Mouse (Mus musculus): Measurements from ENCODE around the gene Serpini2. TPM values are rescaled to one million over a fixed set of nuclear protein-coding genes. Genes with fewer than 3 reads are reported as not detected.
"Not testable (repeated sequence)": the region's sequence is repeated elsewhere in the genome, so short reads cannot be mapped to it uniquely, and the experiment has no call there.

Gene Serpini2
- not detected for total RNA-seq (2021)

DNA sequence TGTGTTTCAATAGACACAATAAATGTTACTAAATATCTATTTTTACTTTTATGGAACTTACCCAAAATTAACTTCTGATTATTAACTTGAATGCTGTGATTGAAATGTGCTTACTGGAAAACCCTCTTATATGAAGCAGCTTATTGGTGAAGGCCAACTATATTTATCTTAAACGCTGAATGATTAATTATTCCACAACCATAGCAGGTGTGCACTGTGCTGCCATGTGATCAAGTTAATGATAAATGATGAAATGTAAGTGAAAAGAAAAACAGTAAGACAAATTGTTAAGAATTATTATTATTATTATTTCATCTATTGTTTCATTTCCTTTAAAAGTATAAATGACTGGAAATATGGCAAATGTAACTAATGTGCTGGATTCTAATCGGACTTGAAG, at the start of gene Serpini2:
Gene Serpini2, minus strand, starts transcription at position 101 of the 400 bp plus-strand sequence.
- intact Hi-C loops (cut with DNase I) = no loop called here

DNA sequence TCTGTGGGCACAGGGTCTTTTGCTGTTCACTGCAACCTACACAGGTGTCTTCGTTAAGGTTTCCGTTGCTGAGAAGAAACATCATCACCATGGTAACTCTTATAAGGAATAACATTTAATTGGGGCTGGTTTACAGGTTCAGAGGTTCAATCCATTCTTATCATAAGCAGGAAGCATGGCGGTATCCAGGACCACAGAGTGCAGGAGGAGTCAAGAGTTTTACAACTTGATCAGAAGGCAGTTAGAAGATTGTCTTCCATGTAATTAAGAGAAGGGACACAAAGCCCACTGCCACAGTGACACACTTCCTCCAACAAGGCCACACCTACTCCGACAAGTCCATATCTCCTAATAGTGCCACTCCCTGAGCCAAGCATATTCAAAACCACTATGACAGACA, 39.0 kb upstream of the Serpini2 start:
- DNase-seq (ENCODE audit: low spot score in 2 of 2) = no peak
- intact Hi-C loops (cut with DNase I) = no loop called here

More for the DNA sequence above, at the start of gene Serpini2:
- DNase-seq (ENCODE audit: low spot score in 2 of 2) = no peak

DNA sequence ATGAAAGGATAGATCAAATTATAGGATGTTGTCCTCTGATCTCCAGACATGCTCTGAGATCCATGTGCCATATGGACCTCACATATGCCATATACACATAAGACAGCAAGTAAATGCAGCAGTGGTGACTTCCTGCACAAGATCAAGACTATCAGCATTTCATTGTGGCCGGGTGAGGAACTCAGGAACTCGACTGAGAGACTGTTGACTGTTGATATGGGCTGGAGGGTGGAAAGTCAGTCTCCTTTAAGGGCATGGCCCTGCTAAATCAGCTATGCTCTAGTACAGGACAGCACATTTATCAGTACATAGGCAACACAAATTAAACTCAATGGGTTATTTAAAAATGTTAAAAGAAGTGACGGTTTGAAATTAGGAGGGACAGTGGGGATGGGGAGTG, 38.4 kb upstream of the Serpini2 start:
- no peak for DNase-seq (ENCODE audit: low spot score in 2 of 2)
- intact Hi-C loops (cut with DNase I) = no loop called here

DNA sequence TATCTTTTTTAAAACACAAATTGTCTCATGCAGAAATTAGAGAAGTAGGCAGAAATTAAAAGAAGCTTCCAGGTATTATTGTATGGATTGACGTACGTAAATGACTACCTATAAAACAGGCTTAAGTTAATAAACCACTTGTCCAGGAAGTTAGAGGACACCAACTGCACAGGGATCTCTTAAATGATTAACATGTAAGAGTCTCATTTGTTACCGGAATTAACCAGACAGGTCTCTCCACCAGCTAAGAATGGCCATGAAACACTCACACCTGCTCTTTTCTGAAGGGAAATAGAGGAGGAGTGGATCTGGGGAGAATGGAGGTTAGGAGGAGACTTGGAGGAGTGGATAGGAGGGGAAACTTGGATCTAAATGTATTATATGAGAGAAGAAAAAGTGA, 35.7 kb upstream of the Serpini2 start:
- intact Hi-C loops (cut with DNase I) = no loop called here
- DNase-seq (ENCODE audit: low spot score in 2 of 2) = no peak

DNA sequence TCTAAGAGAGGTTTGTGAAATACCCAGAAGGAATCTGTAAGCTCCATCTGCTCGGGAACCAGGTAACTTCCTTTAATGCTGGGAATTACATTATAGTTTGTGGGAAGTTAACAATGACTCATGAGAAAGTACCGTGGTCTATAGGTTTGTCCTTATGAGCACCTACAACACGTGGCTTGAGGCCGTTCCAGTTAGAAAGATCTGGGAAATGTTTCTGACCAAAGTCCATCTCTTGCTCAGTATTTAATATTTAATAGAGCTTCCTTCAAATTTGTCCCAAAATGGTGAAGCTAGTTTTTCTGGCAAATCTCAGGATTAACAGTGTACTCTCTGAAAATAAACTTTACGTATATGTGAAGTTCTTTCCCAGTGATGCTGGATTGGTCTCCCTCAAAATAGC, 34.7 kb upstream of the Serpini2 start:
- no peak for DNase-seq (ENCODE audit: low spot score in 2 of 2)
- intact Hi-C loops (cut with DNase I) = no loop called here

DNA sequence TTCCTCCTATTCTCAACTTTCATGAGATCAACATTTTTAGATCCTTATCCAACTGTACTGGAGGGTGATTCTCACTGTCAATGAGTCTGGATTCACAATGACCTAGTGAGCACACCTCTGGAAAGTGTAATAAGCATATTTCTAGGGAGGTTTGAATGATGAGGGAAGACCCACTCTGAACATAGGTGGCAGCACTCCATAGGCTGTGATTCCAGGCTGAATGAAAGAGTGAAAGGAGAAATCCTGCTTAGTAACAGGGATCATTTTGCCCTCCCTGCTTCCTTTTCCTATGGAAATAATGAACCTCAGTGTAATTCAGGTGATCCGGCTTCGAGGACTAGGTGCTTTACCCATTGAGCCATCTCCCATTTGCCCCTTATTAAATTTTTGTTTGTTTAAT, 31.2 kb upstream of the Serpini2 start:
- intact Hi-C loops (cut with DNase I) = no loop called here
- DNase-seq (ENCODE audit: low spot score in 2 of 2) = no peak

DNA sequence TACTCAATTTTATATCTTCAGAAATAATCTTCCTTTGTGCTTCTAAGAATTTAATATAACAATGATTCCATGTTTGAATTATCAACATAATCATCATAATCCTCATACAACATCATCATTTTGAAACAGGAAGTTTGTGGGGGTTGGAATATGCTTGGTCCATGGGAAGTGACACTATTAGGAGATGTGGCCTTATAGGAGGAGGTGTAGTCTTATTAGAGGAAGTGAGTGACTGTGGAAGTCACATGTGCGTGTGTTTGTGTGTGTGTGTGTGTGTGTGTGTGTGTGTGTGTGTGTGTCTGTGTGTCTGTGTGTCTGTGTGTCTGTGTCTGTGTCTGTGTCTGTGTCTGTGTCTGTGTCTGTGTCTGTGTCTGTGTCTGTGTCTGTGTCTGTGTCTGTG, 29.6 kb upstream of the Serpini2 start:
- DNase-seq (ENCODE audit: low spot score in 2 of 2); intact Hi-C loops (cut with DNase I): not testable (repeated sequence)

DNA sequence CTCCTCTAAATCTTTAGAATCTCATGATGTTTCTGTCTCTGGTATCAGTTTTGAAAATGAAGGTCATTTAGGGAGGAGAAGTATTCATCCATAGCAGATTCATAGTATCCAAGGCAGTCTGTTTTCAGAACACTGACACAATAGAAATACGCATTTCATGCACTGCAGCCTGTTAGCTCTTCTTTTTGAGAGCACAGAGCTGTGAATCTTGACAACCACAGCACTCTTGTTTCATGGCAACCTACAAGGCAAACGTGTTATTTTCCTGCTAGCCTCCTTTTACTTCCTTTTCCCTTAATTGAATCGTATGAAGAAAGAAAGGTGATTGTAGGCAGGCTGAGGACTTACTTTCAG, 27.9 kb upstream of the Serpini2 start:
- intact Hi-C loops (cut with DNase I) = no loop called here
- no peak for DNase-seq (ENCODE audit: low spot score in 2 of 2)

DNA sequence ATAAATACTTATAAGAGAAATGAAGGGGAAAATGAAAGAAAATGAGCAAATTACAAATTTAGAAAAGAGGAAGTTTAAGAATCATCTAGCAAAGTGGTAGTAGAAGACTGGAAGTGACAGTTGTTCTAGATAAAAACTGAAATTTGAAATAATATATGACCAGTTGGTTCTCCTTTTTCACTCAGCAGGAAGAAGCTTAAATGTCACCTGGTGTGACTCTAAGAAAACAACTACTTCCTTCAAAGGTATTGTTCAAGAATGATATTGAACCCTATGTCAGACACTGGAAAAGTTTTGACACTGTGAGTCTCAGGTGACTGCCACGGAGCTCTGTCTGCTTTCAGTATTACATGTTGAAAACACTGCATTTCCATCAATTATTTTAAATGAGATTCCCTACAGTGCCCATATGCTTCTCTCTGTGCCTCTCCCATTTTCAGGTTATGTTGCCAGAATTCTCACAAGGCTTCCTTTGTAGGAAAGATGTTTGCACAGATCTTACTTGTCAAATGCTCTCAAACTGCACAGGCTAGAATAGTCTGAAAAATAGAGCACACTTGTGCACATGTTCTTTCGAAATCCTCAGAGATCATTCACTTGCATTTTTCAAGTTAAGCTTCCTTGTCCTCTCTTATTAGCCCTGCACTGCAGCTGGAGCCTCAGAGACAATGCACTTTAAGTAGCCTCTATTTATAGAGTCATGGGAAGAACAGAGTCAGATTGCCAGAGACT, 27.3 kb upstream of the Serpini2 start:
- intact Hi-C loops (cut with DNase I) = no loop called here
- no peak for DNase-seq (ENCODE audit: low spot score in 2 of 2)

DNA sequence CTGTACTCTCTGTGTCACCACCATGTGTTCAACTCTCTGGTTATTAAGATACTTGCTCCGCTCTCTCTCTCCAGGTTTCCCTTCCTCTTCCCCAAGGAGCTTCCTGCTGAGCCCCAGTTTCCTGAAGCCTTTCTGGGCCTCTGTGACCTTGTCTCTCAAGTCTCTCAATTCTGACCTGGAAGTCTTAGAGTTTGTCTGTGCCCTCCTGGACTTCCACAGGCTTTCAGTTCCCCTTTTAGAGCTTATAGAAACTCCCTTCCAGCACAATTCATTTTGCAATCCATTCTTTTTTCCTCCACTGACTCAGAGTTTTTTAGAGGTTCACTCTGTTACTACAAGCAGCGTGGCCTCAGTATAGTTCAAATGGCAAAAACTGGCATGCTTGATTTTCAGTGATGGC, 23.4 kb upstream of the Serpini2 start:
- no peak for DNase-seq (ENCODE audit: low spot score in 2 of 2)
- intact Hi-C loops (cut with DNase I) = no loop called here

DNA sequence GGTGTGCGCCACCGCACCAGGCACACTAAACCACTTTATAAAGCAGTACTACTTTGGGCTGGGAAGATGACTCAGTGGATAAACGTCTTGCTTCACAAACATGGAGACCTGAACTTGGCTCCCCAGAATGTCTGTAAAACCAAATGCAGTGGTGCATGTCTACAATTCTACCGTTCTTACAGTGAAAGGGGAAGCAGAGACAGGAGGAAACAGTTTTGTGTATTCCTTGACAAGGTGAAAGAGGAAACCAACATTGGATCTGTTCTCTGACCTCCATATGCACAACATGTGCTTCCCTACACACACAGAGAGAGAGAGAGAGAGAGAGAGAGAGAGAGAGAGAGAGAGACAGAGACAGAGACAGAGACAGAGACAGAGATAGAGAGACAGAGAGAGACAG, 7.6 kb upstream of the Serpini2 start:
- intact Hi-C loops (cut with DNase I) = no loop called here
- no peak for DNase-seq (ENCODE audit: low spot score in 2 of 2)

DNA sequence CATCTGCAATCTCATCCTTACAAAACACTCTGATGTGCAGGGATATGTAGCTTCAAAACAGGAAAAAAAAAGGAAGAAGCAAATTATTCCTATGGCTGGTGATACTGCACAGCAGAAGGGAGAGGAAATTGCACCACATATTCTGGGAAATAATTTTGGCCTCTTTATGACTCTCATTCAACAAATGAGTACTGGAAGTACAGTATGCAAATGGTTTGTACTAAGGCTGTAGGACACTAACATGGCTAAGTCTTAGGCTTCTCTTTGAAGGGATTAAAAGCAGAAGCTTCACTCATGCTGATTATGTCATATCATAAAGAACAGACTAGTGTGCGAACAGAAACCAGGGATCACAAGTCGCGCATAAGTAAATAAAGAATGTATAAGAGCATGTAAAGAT, 6.6 kb upstream of the Serpini2 start:
- no peak for DNase-seq (ENCODE audit: low spot score in 2 of 2)
- intact Hi-C loops (cut with DNase I) = no loop called here

DNA sequence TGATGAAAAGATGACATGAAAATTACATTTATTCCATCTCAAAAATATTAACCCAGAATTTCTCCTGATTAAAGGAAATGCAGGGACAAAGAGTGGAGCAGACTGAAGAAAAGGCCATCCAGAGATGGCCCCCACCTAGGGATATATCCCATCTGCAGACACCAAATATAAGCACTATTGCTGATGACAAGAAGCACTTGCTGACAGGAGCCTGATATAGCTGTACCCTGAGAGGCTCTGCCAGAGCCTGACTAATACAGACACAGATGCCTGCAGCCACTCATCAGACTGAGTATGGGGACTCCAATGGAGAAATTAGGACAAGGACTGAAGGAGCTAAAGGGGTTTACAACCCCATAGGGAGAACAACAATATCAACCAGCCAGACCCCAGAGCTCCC, 5.2 kb upstream of the Serpini2 start:
- DNase-seq (ENCODE audit: low spot score in 2 of 2) = no peak
- intact Hi-C loops (cut with DNase I) = no loop called here

DNA sequence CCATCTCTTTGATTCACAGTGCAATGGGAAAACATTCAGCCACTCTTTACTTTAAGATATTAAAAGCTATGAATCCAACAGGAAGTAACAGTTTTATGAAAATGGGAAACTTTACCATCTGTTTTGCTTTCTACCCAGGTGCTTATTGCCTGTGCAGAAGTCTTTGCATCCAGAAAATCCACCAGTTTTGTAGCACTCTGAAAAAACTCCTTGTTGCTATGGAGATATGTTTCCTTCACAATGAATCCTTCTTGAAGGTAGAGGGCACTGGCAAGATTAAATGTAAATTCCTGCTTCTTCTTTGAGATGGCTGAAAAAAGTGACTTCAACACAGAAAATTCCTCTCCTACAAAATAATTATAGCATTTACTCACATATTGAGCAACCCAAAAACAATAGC, 10.5 kb downstream of the Serpini2 start:
- DNase-seq (ENCODE audit: low spot score in 2 of 2) = no peak
- intact Hi-C loops (cut with DNase I) = no loop called here

DNA sequence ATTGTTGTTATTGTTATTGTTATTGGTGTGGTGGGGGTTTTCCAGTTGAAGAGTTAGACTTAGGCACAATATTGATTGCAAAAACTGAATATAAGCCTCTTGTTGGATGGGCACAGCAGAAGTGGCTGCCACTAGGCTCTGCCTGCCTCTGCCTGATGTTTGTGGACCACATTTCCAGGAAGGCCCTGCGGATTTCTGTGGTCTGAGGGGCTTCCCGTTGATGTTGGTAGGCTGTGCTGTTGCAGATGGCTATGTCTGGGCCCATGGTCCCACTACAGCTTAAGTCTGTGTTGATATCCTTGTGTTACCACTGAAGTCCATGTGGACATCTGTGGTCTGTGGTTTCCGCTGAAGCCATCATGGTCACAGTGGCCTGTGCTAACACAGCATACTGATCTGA, 50.2 kb downstream of the Serpini2 start:
- no peak for DNase-seq (ENCODE audit: low spot score in 2 of 2)
- intact Hi-C loops (cut with DNase I) = loop anchor here (1.0 to 10.0 kb wide), 4 partner anchors 175 to 645 kb away; no protein-coding TSS in a partner anchor

DNA sequence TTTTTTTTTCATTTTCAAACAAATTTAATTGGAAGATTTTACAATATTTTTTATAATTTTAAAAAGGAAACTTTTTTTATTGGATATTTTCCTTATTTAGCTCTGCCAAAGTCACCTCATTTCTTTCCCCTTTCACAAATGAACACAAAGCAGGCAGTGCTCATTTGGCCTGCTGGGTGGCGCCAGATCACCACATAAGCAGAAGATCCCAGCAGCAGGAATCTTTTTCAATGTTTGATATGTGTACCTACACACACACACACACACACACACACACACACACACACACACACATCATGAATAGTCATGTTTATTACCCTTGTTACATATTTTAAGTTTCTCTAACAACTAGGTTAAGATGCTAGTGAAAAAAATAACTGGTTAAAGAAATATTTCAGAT, 50.7 kb downstream of the Serpini2 start:
- DNase-seq (ENCODE audit: low spot score in 2 of 2) = peak; percentile 28 to 46
- intact Hi-C loops (cut with DNase I) = loop anchor here (1.0 to 10.0 kb wide), 3 partner anchors 298 to 646 kb away; no protein-coding TSS in a partner anchor

DNA sequence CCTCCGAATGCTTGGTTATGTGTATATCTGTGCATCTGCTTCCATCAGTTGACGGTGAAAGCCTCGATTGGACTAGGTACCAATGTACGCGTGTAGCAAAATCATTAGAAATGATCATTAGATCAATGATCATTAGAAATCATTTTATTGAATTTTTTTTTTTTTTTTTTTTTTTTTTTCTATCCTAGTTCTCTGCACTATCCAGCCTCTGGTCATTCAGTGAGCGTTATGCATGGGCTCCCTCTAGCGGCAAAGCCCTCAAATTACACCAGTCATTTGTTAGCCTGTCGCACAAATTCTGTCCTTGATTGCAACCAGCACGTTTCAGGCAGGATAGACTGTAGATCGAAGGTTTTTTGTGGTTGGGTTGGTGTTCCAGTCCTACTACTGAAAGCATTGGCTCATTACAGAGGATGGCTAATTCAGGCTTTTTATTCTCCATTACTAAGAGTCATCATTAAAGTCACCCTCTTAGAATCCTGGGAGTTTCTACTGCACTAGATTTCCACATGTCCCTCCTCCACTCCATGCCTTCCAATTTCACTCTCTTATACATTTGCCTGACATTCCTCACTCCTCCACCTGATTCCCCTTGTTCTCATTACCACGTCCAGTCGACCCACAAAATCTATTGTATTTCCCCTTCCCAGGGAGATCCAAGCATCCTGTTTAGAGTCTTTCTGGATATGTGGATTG, 66.9 kb downstream of the Serpini2 start:
- peak; percentile 24 to 41 for DNase-seq (ENCODE audit: low spot score in 2 of 2)
- intact Hi-C loops (cut with DNase I) = no loop called here

Data from left cerebral cortex, postnatal 36 days (tissue).